ENCODE assay signal across 10 mouse cellular contexts in genomic region chr6:100512676-100513075, GRCm38 (mm10).
DNase-seq lines count a peak whose midpoint lies in the region; ATAC-seq and TF ChIP-seq lines count a peak whose summit lies in the region.
"Had no signal": no experiment of that assay in that cellular context is flagged by ENCODE, and none has a peak within 500 bp of the region (broad histone marks: within the 10 kb centered on the region; RNA-seq: fewer than 3 reads in every experiment).

No protein-coding gene starts in this region.

- DNase-seq in kidney, postnatal 4 days, result peak; percentile 53 to 58
- DNase-seq in kidney, postnatal 14 days, result no peak
- DNase-seq in adrenal gland, adult (ENCODE audit: inconsistent age in 2 of 2, low spot score in 1 of 2), result peak; percentile 69 to 84
- no peak for DNase-seq in frontal cortex, postnatal 10 days (ENCODE audit: low spot score in 2 of 2)
- DNase-seq in forebrain, embryonic 10.5 days (ENCODE audit: extremely low spot score, low spot score), result no peak
- no peak for DNase-seq in hindbrain, embryonic 14.5 days (ENCODE audit: low spot score)

- H3K4me3 ChIP-seq in ES-Bruce4 (ENCODE audit: low read depth, low read length), result no peak overlapping the region
- no peak overlapping the region for H3K4me3 ChIP-seq in forebrain, embryonic 10.5 days
- no peak overlapping the region for H3K4me3 ChIP-seq in hindbrain, embryonic 14.5 days (replicated peaks; ENCODE audit: low read length)
- H3K4me3 ChIP-seq: embryonic facial prominence, embryonic 12.5 days; megakaryocyte, embryonic 14.5 days had no signal

- peaks cover 3% of the 10 kb centered on the region; the same call in 1 of the 2 replicates for H3K9me3 ChIP-seq in ES-Bruce4 (replicated peaks; ENCODE audit: control insufficient read depth, insufficient read depth, low read length, poor library complexity, severe bottlenecking)
- H3K9me3 ChIP-seq in forebrain, embryonic 10.5 days, result no peaks in the 10 kb centered on the region; the same call in 1 of the 2 replicates
- no peaks in the 10 kb centered on the region; the same call in 1 of the 2 replicates for H3K9me3 ChIP-seq in hindbrain, embryonic 14.5 days (ENCODE audit: control insufficient read depth, low read length)
- H3K9me3 ChIP-seq: embryonic facial prominence, embryonic 12.5 days had no signal

- no peaks in the 10 kb centered on the region for H3K36me3 ChIP-seq in ES-Bruce4 (ENCODE audit: control insufficient read depth, insufficient read depth, low read length, poor library complexity, severe bottlenecking)
- no peaks in the 10 kb centered on the region for H3K36me3 ChIP-seq in forebrain, embryonic 10.5 days (replicated peaks)
- H3K36me3 ChIP-seq in hindbrain, embryonic 14.5 days (replicated peaks; ENCODE audit: control insufficient read depth, insufficient read depth), result no peaks in the 10 kb centered on the region
- H3K36me3 ChIP-seq: embryonic facial prominence, embryonic 12.5 days had no signal

- TF ChIP-seq CTCF in ES-Bruce4 (IDR thresholded peaks at IDR 0.05; ENCODE audit: low read depth, low read length), result peak; percentile 48

- peaks cover 2% of the 10 kb centered on the region for H3K4me1 ChIP-seq in ES-Bruce4 (ENCODE audit: control insufficient read depth, insufficient read depth, low read length)
- H3K4me1 ChIP-seq in forebrain, embryonic 10.5 days, result peaks cover 5% of the 10 kb centered on the region; the same call in 1 of the 2 replicates
- no peaks in the 10 kb centered on the region for H3K4me1 ChIP-seq in hindbrain, embryonic 14.5 days (replicated peaks; ENCODE audit: control insufficient read depth, insufficient read depth, low read length)
- H3K4me1 ChIP-seq: megakaryocyte, embryonic 14.5 days had no signal

- no peak overlapping the region for H3K4me2 ChIP-seq in hindbrain, embryonic 14.5 days (replicated peaks)
- H3K4me2 ChIP-seq: embryonic facial prominence, embryonic 12.5 days had no signal

- no peak for TF ChIP-seq POLR2A in ES-Bruce4 (IDR thresholded peaks at IDR 0.05; ENCODE audit: insufficient read depth, low read length)

- no peak for TF ChIP-seq EP300 in ES-Bruce4 (IDR thresholded peaks at IDR 0.05; ENCODE audit: insufficient read depth, low read depth, low read length)

- peak; percentile 56; the same call in 1 of the 2 replicates for ATAC-seq in megakaryocyte progenitor cell, adult 5-6 weeks (replicated peaks; ENCODE audit: poor library complexity)
- ATAC-seq in hindbrain, embryonic 14.5 days (ENCODE audit: low FRiP score), result no peak

- H3K27me3 ChIP-seq in ES-Bruce4 (ENCODE audit: control insufficient read depth, insufficient read depth, low read length, poor library complexity, severe bottlenecking), result no peaks in the 10 kb centered on the region
- H3K27me3 ChIP-seq in forebrain, embryonic 10.5 days (ENCODE audit: poor library complexity, severe bottlenecking), result peaks cover 56% of the 10 kb centered on the region
- H3K27me3 ChIP-seq in hindbrain, embryonic 14.5 days (ENCODE audit: control insufficient read depth, insufficient read depth, low read length), result peaks cover under 1% of the 10 kb centered on the region; the same call in 1 of the 2 replicates
- H3K27me3 ChIP-seq: embryonic facial prominence, embryonic 12.5 days had no signal

- no peak overlapping the region for H3K27ac ChIP-seq in ES-Bruce4 (ENCODE audit: insufficient read depth, low read length)
- H3K27ac ChIP-seq in forebrain, embryonic 10.5 days, result no peak overlapping the region
- no peak overlapping the region for H3K27ac ChIP-seq in hindbrain, embryonic 14.5 days
- H3K27ac ChIP-seq: embryonic facial prominence, embryonic 12.5 days had no signal

- 56% methylated on average over 4 of the region's 4 CpGs for WGBS in forebrain, embryonic 10.5 days
- WGBS in hindbrain, embryonic 14.5 days, result 59% methylated on average over 4 of the region's 4 CpGs

- no peak overlapping the region for H3K9ac ChIP-seq in ES-Bruce4 (ENCODE audit: low read depth, poor library complexity, severe bottlenecking)
- H3K9ac ChIP-seq in hindbrain, embryonic 14.5 days, result no peak overlapping the region
- H3K9ac ChIP-seq: embryonic facial prominence, embryonic 12.5 days had no signal

Comparison
In these comparisons a context has a peak if more than half of its experiments do, and no peak if none do; other contexts are left out.
1. DNase-seq: peak in kidney, postnatal 4 days (2 of 2) and adrenal gland, adult (2 of 2); none in kidney, postnatal 14 days (single experiment), frontal cortex, postnatal 10 days (0 of 2), forebrain, embryonic 10.5 days (single experiment) and hindbrain, embryonic 14.5 days (single experiment).